Mouse (Mus musculus) testis, adult 2 months (tissue): ENCODE measurements around the gene Gca.

Source experiments
- CTCF ChIP-seq: fragments of 200-500 bp; IDR thresholded peaks from 2 replicates; pipeline ENCODE4 v1.5.1; 2012; ENCODE audit warnings: low read depth, mild to moderate bottlenecking, inconsistent platforms, low read length, moderate library complexity; ENCODE audit not compliant: control insufficient read depth, insufficient read depth, insufficient replicate concordance
- POLR2A ChIP-seq: fragments of 200-500 bp; IDR thresholded peaks from 2 replicates; pipeline ENCODE4 v1.6.1; 2012; ENCODE audit warnings: low read depth, mild to moderate bottlenecking, inconsistent platforms, low read length, moderate library complexity; ENCODE audit not compliant: control insufficient read depth

- TF ChIP-seq POLR2A (no peak), CTCF (no peak)
Measured at GRCm38 (mm10) chr2:62643405-62644305, 20.4 kb upstream of the Gca start.
